Mouse (Mus musculus) embryonic facial prominence, embryonic 11.5 days (tissue): ENCODE data around the gene Wdr6. TPM values are rescaled to one million over a fixed set of nuclear protein-coding genes. Genes with fewer than 3 reads are reported as not detected.

Experiments used
- ATAC-seq: fragments of 200-750 bp; cut with Nextera tagmentation; replicated peaks from 2 replicates; pipeline ENCODE4 v1.8.0; 2017; ENCODE audit warnings: low read depth; ENCODE audit not compliant: insufficient number of reproducible peaks, low FRiP score, low TSS enrichment
- DNase-seq: peaks from one replicate; pipeline ENCODE4 v3.0.0-alpha.2; 2015; ENCODE audit warnings: low spot score
- H3K27ac ChIP-seq: fragments of 300-500 bp; sonication (generic); replicated peaks from 2 replicates; pipeline ENCODE4 v1.5.1; 2014; ENCODE audit warnings: mild to moderate bottlenecking, low read depth, low read length, control low read depth
- H3K27me3 ChIP-seq: fragments of 300-500 bp; sonication (generic); 2 replicates; pipeline ENCODE4 v1.6.1; 2014; ENCODE audit warnings: mild to moderate bottlenecking, low read length, moderate library complexity, mixed read lengths; ENCODE audit not compliant: control insufficient read depth, insufficient read depth
- H3K36me3 ChIP-seq: fragments of 300-500 bp; sonication (generic); replicated peaks from 2 replicates; pipeline ENCODE4 v1.6.1; 2014; ENCODE audit warnings: low read depth, mild to moderate bottlenecking, low read length, moderate library complexity, mixed read lengths; ENCODE audit not compliant: control insufficient read depth, insufficient read depth
- H3K4me1 ChIP-seq: fragments of 300-500 bp; sonication (generic); 2 replicates; pipeline ENCODE4 v1.6.1; 2014; ENCODE audit warnings: low read length, mixed read lengths; ENCODE audit not compliant: control insufficient read depth, insufficient read depth
- H3K4me2 ChIP-seq: fragments of 300-500 bp; sonication (generic); 2 replicates; pipeline ENCODE4 v1.6.1; 2014; ENCODE audit warnings: low read depth, mild to moderate bottlenecking, control low read depth, low read length, moderate library complexity
- H3K4me3 ChIP-seq: fragments of 300-500 bp; sonication (generic); 2 replicates; pipeline ENCODE4 v1.5.1; 2014; ENCODE audit warnings: low read depth, low read length, control low read depth
- H3K9ac ChIP-seq: fragments of 300-500 bp; sonication (generic); replicated peaks from 2 replicates; pipeline ENCODE4 v1.6.1; 2014; ENCODE audit warnings: mild to moderate bottlenecking, control low read depth, low read length
- H3K9me3 ChIP-seq: fragments of 300-500 bp; sonication (generic); replicated peaks from 2 replicates; pipeline ENCODE4 v1.6.1; 2016; ENCODE audit warnings: mild to moderate bottlenecking, low read length, inconsistent platforms, mixed read lengths; ENCODE audit not compliant: control insufficient read depth
- WGBS: fragments of 180-500 bp; shearing (Covaris S2); extraction: QIAGEN DNeasy Blood & Tissue Kit; methylation state at CpG from one replicate; pipeline ENCODE4 v1.1.7; 2014; 5-methylcytosine and 5-hydroxymethylcytosine counted together
- polyA plus RNA-seq: library from polyadenylated mRNA; unstranded; fragments of >200 nt; fragmentation: Nextera tagmentation; extraction: Ambion mirVana; gene quantifications from 2 replicates; pipeline ENCODE4 v1.2.1, GENCODE M21; 2014

Gene Wdr6
- polyA plus RNA-seq, 1 experiment from 2014 or later = 118 TPM

DNA sequence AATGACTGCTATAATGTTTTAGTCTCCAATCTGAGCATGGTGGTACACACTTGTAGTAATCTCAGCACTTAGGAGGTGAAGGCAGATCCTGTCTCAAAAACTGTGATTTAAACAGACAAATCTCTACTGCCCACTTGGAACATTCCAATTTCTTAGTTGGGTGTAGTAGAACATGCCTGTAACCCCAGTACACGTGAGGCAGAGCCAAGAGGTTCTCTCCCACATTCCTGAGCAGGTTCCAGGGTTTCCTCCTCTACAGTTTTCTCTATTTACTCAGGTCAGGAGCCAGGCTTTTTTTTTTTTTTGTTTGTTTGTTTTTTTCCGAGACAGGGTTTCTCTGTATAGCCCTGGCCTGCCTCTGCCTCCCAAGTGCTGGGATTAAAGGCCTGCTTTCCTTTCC is 21.5 kb upstream of the Wdr6 start:
- DNase-seq = no peak
- no peaks in the 10 kb centered on the region for H3K4me1 ChIP-seq
- no peak for ATAC-seq
- H3K9me3 ChIP-seq = no peaks in the 10 kb centered on the region
- no peaks in the 10 kb centered on the region for H3K27me3 ChIP-seq
- no peak overlapping the region for H3K9ac ChIP-seq
- 77% methylated on average over 2 of the region's 2 CpGs for WGBS
- H3K36me3 ChIP-seq = peaks cover 7% of the 10 kb centered on the region
- no peak overlapping the region for H3K4me2 ChIP-seq
- no peak overlapping the region for H3K27ac ChIP-seq
- no peak overlapping the region for H3K4me3 ChIP-seq

DNA sequence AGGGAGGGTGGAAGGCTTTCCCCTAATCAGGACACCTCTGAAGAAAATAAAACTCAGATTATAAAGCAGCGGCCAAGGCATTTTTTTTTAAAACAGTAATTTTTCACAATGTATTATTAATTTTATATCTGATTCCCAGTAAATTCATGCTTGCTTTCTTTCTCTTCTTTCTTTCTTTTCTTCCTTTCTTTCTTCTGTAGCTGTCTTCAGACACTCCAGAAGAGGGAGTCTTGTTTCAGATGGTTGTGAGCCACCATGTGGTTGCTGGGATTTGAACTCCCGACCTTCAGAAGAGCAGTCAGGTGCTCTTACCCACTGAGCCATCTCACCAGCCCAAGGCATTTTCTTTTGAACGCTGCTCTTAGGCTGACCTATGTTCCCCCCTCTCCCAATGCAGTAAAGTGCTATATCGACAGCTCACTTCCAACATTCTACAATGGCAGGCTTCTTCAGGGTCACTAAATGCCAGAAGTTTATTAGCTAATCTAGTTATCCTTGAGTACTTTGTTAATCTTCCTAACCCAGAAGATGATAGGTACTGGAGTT is 20.6 kb upstream of the Wdr6 start:
- H3K9ac ChIP-seq = no peak overlapping the region
- H3K27me3 ChIP-seq = no peaks in the 10 kb centered on the region
- DNase-seq = peak; percentile 61
- no peak for ATAC-seq
- H3K4me3 ChIP-seq = no peak overlapping the region
- WGBS = 75% methylated on average over 4 of the region's 4 CpGs
- H3K27ac ChIP-seq = no peak overlapping the region
- peaks cover 7% of the 10 kb centered on the region for H3K36me3 ChIP-seq
- no peaks in the 10 kb centered on the region for H3K9me3 ChIP-seq
- H3K4me2 ChIP-seq = no peak overlapping the region
- no peaks in the 10 kb centered on the region for H3K4me1 ChIP-seq

DNA sequence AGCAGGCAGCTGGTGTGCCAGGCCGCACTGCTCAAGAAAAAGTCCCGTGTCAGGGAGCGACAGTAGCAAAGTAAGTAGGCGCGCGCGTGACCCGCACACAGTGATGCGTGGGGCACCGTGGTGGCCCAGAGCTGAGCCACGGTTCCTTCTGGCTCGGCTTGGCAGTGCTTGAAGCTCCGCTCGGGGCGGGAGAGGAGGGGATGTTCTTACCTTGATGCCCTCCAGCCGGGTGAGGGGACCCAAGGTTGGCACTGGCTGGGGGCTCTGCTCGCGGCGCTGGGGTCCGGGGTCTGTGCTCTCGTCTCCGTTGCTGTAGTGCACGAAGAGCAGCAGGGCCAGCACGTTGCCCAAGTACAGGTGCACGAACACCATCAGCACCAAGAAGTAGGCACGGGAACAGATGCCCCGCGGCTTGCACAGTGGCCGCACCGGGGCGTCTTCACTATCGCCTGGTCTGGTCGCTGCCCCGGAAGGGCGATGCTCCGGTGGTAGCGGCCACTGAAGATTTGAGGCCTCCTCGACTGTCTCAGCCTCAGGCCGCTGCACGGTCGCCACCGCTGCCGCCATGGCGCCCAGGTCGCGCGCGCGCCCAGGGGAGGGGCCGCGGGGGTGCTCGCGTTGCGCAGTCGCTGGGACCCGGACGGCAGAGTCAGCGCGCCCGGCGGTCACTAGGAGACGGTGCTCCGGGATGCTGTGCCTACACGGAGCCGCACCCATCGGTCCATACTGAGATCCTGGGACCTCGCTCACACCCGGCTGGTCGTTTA is 18.6 kb upstream of the Wdr6 start, which contains the start of gene P4htm:
Gene P4htm, minus strand, starts transcription at position 670 of the 767 bp plus-strand sequence.
- H3K9me3 ChIP-seq = no peaks in the 10 kb centered on the region
- peak; percentile 86 for ATAC-seq
- 2% methylated on average over 69 of the region's 69 CpGs for WGBS
- H3K36me3 ChIP-seq = no peaks in the 10 kb centered on the region
- peak within 1 kb of the TSS; percentile 81 for H3K4me2 ChIP-seq
- DNase-seq = peak; percentile 79
- peak within 1 kb of the TSS; percentile 72 for H3K9ac ChIP-seq
- no peak within 1 kb of the TSS for H3K27ac ChIP-seq
- H3K27me3 ChIP-seq = no peaks in the 10 kb centered on the region
- peak within 1 kb of the TSS; percentile 63 for H3K4me3 ChIP-seq
- no peaks in the 10 kb centered on the region for H3K4me1 ChIP-seq

DNA sequence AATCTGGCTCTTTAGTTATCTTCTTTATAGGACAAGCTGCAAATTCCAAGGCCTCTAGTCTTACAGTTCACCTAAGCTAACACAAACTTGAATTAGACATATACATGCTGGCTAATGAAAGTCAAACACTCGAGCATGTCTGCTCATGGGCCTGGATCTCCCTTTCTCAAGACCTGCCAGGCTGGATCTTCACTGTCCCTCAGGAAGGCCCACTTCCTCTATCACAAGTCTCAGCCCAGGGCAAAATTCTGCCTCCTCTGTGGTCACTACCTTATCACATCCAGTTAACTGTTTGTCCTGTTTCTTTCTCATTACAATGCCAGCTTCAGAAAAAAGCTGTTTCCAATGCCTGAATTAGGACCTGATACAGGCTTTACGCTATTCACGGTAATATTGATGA is 15.8 kb upstream of the Wdr6 start:
- Histone ChIP-seq H3K36me3 (no peaks in the 10 kb centered on the region), H3K4me3 (no peak overlapping the region), H3K27ac (no peak overlapping the region), H3K4me2 (no peak overlapping the region), H3K9ac (no peak overlapping the region), H3K27me3 (no peaks in the 10 kb centered on the region), H3K9me3 (no peaks in the 10 kb centered on the region), H3K4me1 (peaks cover 3% of the 10 kb centered on the region; the same call in 1 of the 2 replicates)
- WGBS = 80% methylated on average over 3 of the region's 3 CpGs
- DNase-seq = no peak
- no peak for ATAC-seq

DNA sequence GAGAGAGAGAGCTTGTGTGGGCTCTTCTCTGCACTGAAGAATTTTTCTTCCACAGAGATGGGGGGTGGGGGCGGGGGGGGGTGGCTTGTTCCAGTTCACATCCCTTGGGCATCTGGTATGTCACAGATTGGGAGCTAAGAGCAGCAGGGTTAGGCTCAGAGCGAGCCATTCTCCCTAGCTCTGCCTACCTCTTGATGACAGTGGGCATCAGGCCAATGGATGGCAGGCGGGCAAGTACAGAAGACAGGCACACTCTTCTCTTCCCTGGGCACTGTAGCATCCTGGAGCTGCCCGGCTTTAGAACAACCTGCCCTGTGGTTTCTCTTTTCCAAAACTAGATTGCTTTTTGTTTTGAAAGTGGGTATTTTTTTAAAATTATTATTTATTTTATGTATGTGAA is 12.9 kb upstream of the Wdr6 start:
- 85% methylated on average over 4 of the region's 4 CpGs for WGBS
- DNase-seq = no peak
- H3K36me3 ChIP-seq = no peaks in the 10 kb centered on the region

DNA sequence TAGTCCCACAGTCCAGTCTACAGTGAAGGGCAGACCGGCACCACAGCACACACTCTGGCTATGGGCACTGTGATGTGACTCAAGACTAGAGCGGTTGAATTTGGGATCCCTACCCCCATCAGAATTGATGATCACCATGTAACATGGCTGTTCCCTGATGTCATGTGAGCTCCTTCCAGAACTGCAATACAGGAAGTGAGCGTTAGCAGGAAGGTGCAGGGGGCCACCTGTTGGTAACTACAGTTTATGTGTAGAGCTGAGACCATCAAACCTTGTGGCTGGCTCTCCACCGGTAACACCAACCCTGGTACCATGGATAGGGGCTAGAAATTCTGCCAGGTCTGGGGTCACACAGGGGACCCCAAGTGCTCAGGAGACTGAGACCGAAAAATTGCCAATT is 10.7 kb upstream of the Wdr6 start:
- no peak overlapping the region; the same call in 1 of the 2 replicates for H3K9ac ChIP-seq
- no peak for DNase-seq
- H3K36me3 ChIP-seq = no peaks in the 10 kb centered on the region
- no peak overlapping the region for H3K4me2 ChIP-seq
- ATAC-seq = no peak
- no peak overlapping the region for H3K4me3 ChIP-seq
- H3K9me3 ChIP-seq = no peaks in the 10 kb centered on the region
- H3K27me3 ChIP-seq = no peaks in the 10 kb centered on the region
- H3K4me1 ChIP-seq = peaks cover 16% of the 10 kb centered on the region
- WGBS = 68% methylated on average over 5 of the region's 5 CpGs
- H3K27ac ChIP-seq = no peak overlapping the region

More for the DNA sequence above, 12.9 kb upstream of the Wdr6 start:
- Histone ChIP-seq H3K27me3 (no peaks in the 10 kb centered on the region), H3K4me2 (no peak overlapping the region), H3K9me3 (no peaks in the 10 kb centered on the region), H3K4me1 (peaks cover 16% of the 10 kb centered on the region), H3K4me3 (no peak overlapping the region), H3K27ac (no peak overlapping the region), H3K9ac (no peak overlapping the region)
- no peak for ATAC-seq

DNA sequence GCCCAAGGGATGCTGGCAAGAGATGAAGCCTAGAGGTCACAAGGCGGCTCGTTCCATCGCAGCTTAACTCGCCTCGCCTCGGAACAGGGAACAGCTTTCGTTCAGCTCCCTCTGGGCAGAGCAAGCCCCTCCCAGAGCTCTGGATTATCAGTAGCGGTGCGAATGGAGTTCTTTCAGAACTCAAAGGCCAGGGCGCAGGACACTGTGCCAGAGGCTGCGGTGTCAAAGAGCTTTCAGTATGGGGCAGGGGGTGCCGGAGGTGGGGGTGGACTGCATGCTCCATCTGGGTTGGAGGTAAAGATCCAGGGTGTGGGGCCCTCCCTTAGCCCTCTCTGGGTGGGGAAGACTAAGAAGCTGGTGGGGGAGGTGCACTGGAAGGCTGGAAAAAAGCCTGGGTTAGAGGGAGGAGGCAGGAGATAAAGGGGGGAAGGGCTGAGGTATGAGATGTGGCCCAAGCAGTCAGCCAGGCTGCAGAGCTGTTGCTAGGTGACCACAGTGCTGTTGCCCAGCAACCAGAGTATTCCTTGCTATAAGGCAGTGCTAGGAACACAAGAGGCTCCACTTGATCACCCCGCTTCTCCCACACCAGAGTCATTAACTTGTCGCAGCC is 9.1 kb upstream of the Wdr6 start:
- Histone ChIP-seq H3K27me3 (no peaks in the 10 kb centered on the region), H3K4me3 (peak overlapping the region; percentile 6; the same call in 1 of the 2 replicates), H3K9me3 (no peaks in the 10 kb centered on the region), H3K36me3 (no peaks in the 10 kb centered on the region), H3K4me2 (peak overlapping the region; percentile 60), H3K4me1 (peaks cover 16% of the 10 kb centered on the region), H3K9ac (peak overlapping the region; percentile 49), H3K27ac (peak overlapping the region; percentile 93)
- peak; percentile 96 for ATAC-seq
- DNase-seq = peak; percentile 95
- under 1% methylated on average over 14 of the region's 14 CpGs for WGBS

DNA sequence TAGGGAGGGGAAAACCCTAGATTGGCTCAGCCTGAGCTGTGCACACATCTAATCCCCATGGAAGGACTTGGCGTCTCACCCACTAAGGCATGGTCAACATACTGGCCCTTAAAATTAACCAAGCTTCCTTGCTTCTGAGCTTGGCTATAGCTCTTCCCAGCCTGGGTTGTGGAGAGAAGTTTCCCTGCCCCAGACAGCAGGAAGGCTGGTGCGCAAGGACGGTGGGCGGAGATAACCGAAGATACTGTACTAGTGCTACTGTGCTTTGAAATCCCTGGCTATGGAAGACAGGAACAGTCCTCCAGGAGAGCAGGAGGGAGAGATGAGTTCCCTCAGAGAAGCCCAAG is 778 bp upstream of the Wdr6 start:
- Histone ChIP-seq H3K27me3 (no peaks in the 10 kb centered on the region), H3K4me1 (peaks cover 10% of the 10 kb centered on the region), H3K27ac (peak overlapping the region; percentile 86), H3K36me3 (peaks cover 2% of the 10 kb centered on the region), H3K9ac (peak overlapping the region; percentile 77), H3K4me2 (peak overlapping the region; percentile 74), H3K9me3 (no peaks in the 10 kb centered on the region), H3K4me3 (peak overlapping the region; percentile 92; the same call in 1 of the 2 replicates)
- WGBS = 74% methylated on average over 5 of the region's 5 CpGs
- DNase-seq (no peak), ATAC-seq (no peak)
